Mouse (Mus musculus) frontal cortex, postnatal 10 days (tissue): ENCODE measurements around the gene Ccnjl.

Experiments used
- DNase-seq, 2 experiments: peaks; one replicate each; pipeline ENCODE4 v3.0.0; 2022; ENCODE audit warnings: low spot score in 2 of 2, mixed read lengths in 1 of 2

Gene Ccnjl

DNA sequence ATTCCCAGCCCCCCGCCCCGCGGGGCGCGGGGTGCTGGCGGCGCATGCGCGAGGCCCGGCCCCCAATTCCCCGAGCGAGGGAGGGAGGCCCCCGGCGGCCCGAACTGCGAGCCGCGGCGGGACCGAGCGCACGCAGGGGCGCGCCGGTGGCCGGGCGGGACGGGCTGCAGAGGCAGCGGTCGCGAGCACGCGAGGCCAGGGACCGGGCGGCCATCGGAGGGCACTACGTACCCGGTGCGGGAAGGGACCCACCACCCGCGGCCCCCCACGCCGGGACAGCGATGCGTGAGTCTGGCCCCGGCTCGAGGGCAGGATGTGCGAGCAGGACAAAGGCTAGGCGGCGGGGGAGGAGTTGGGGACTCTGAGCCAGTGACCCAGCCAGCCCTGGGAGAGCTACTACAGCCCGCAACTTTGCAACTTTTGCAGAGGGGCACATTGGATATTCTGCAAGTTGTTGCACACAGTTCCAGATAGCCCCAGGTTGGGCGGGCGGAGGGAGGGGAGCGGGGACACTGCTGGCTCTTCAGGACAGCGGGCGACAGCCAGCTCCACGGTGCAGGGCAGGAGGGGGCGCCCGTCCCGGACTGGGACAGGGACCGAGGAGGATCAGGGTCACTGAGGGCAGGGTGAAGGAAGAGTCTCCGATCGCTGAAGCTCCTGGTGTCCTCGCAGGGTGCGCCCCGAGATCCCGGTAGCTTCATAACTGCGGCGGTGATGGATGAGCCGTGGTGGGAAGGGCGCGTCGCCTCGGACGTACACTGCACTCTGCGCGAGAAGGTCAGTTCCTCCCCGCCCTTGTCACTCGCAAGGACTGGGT is at the start of gene Ccnjl:
Gene Ccnjl, plus strand, starts transcription at position 102 of the 817 bp plus-strand sequence.
- peak; percentile 21 to 59 for DNase-seq

DNA sequence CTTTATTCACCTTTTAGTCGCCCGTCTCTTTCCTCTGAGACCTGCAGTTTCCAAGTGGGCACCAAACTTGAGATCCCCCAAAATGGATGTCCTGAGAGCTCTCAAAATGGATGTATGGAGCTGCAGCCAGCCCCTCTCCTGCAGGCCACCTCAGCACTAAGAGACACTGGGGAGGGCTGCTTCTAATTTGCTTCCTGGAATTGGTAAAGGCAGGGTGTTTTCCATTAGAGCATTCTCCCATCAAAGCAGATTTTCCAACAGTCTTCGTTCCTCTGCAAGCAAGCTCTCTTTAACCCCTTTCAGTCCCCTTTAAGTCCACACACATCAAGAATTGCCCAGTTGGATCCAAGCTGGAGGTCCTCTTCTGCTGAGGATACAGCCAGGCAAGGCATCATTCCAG is 49.2 kb upstream of the Ccnjl start:
- DNase-seq, result no peak

DNA sequence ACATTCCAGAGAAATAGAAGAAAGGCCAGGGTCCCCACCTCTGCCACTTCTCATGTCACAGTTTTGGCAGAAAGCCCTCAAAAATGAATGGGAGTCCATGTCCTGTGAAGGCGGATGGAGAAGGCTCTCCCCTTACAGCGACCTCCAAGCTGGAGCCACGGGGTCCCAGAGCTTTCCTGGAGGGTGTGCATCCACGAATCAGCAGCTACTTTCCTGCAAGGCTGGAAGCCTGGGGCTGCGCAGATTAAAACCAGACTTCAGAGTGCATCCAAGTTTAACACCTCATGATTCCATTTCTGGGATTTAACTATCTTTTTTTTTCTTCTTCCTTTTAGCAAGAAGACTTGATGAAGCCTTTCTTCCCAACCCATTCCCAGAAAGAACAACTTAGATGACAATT is 48.0 kb upstream of the Ccnjl start:
- DNase-seq, result no peak

DNA sequence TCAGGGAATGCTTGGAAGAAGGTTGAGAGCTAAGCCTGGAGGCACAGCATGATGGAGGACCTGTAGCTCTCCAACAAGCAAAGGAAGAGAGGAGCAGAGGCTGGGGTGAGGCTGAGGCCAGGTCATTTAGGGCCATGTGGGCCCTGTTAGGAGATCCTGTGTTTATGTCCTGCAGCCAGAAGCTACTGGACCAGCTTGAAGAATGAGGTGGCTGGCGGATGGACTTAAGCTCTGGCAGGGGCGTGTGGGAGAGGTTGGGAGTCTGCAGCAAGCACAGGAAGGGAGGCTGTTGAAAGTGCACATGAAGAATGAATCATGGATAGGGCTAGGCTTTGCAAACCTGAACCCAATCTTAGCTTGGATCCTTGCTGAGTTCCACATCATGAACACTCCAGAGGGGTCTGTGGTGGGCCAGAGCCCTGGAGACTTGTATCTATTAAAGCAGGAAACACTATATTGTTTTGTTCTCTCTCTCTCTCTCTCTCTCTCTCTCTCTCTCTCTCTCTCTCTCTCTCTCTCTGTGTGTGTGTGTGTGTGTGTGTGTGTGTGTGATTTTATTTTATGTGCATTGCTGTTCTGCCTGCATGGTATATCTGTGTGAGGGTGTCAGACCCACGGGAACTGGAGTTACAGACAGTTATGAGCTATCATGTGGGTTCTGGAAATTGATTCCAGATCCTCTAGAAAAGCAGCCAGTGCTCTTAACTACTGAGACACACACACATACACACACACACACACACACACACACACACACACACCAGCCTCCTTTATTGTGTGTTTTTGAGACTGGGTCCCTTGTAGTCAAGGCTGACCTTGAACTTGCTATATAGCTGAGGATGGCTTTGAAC is 46.7 kb upstream of the Ccnjl start:
- no peak for DNase-seq

DNA sequence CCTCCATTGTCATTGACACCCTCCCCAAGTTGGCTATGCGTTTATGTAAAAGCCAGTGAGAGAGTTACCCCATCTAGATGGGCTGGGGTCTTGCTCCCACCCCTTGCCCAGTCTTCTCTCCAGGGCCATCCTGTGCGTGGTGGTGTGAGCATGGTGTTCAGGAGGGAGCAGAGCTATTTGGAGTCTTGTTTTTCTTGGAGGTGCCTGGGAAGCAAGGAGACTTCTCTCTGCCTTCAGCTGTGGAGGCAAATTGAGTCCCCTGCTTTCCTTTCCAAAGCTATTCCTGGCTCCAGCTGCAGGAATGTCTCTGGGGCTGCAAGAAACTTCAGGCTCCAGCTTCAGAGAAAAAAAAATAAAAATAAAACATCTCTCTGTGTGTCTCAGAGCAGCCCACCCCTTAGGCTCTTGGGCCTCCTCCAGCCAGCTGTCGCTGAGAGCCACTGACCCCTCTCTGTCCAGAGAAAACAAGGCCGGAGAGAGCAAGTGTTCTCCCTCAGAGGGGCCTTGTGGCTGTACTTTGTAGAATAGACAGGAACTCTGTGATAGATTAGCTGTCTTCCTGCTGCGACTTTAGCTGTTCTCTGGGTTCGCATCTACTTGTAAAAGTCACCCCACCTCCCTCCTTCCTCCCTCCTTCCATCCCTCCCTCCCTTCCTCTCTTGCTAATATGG is 45.3 kb upstream of the Ccnjl start:
- no peak for DNase-seq

DNA sequence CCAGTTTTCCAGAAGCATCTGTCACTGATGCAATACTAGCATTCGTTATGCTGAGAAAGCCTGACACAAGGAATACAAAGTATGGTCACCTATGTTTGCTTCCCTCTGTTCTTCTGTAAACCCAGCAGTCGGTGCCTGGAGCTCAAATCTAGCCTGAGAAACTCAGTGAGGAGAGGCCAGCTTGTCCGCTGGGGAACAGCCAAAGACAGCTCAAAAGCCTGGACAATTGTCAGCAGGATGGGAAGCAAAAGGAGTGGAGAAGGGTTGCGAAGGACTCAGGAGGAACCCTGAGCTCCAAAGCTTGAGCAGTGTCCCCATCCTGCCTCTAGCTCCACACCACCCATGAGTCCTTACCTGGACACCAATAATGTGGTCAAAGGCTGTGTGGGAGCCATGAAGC is 44.5 kb upstream of the Ccnjl start:
- DNase-seq, result no peak

DNA sequence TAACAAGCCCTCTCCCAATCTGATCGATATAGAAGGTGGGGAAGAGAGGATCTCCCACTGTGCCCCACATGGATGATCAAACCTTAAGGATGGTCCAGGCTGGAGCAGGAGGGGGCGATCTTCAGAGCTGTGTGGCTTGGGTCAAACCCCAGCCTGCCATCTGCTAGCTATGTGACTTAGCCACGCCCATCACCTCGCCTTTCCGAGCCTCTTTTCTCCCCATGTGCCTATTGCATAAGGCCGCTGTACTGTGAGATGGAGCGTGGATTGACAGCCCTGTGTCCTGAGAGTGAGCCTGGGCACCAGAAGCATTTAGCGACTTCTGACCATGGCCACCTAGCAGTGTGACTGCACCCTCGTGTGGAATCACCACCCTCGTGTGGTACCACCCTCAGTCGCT is 43.9 kb upstream of the Ccnjl start:
- no peak for DNase-seq

DNA sequence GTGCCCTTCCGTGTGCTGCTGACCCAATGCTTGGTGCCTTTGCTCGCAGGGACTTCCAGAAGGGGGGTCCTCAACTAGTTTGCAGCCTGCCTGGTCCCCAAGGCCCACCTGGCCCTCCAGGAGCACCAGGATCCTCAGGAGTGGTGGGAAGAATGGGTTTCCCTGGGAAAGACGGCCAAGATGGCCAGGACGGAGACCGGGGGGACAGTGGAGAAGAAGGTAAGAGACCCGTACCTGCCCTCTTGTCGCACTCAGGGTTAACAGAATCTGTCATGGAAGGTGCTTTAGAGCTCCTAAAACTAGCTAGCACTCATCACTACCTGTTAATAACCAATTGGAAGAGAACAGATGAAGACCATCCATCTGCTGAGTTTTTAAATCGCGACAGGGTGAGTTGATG is 42.7 kb upstream of the Ccnjl start:
- no peak for DNase-seq

DNA sequence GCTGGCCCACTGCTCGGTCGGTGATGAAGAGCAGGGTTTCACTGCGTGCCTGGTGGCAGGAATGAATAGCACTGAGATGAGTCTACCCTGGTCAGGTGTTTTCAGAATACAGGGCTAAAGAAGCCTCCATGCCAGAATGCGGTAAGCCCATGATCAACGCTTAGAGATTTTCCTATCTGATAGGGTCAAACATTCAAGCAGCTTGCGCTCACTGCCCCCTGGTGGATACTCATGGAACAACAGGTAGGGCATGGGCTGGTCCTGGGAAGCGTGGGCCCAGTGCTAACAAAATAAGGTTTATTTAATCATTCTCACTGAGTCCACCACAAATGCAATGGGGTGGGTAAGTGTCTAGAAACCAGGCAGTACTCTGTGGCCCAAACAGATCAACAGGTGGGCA is 35.9 kb upstream of the Ccnjl start:
- DNase-seq, result peak in 1 of 2 experiments; percentile 68

DNA sequence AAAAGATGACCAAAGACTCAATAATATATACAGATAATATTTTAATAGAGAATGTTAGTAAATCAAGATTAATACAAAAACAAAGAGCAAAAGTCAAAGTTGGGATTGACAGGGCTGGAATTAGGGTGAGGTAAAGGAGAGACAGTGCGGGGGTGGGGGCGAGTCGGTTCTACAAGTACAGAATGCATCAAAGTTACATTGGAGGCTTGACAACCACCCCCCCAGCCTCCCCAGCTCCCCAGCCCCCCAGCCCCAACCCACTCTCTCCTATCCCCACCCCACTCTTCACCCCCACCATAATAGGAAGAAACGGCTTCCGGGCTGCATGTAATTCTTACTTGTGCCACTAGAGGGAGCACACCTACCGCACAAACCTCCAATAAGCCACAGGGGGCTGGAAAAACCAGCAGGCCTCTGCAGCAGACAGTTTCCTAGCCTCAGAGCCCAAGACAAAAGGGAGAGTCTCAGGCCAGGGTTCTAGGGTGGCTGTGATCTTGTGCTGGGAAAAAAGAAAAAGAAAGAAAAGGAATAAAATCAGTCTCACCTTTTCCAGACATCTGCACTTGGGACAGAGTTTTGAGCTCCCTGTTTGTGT is 34.7 kb upstream of the Ccnjl start:
- DNase-seq, result peak in 1 of 2 experiments; percentile 74

DNA sequence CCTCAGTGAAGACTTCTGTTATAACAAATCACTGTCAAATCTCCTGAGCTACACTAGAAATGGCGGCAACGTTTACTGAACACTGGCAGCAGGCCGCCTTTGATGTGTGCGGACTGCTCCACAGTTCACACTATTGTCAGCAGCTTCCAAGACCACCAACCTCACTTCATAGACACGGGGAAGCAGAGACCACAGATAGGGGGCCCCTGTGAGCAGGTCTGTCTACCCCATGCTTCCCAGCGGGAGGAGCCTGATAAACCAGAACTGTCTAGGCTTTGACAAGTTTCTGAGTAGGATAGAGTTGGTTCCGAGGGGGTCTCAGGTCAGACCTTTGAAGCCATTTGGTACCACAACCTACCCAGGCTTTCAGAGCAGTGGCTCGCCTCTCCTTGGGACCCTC is 33.5 kb upstream of the Ccnjl start:
- no peak for DNase-seq

DNA sequence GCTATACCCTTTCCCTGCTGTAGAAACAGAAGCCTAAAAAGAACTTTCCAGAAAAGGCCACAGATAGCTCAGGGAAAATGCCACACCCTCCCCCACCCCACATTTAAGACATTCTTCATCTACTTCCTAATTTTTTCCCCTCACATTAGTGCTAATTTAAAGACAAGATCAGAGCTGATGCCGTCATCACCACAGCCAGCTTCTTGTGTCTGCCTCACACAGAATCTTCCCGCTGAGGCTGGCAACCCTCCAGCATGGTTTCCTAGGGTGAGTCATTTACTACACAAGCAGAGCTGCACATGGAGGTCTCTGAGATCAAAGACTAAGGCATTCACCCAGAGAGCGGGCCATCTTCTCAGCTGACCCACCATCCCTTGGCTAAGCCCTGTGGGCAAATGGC is 33.1 kb upstream of the Ccnjl start:
- DNase-seq, result peak in 1 of 2 experiments; percentile 52

DNA sequence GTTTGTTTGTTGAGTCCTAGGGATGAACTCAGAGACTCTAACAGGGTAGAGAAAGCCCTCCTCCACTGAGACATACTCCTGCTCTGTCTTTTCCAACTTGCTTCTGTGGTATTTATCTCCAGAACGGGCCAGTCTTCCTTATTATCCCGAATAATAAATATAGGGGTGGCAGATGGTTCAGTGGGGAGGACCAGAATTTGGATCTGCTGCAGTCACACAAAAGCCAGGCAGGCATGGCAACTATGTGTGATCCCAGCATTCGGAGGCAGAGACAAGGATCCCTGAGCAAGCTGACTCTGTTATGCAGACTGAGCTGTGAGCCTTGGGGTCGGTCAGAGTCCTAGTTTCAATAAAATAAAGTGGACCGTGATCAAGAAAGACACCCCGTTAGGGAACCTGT is 27.3 kb upstream of the Ccnjl start:
- no peak for DNase-seq

DNA sequence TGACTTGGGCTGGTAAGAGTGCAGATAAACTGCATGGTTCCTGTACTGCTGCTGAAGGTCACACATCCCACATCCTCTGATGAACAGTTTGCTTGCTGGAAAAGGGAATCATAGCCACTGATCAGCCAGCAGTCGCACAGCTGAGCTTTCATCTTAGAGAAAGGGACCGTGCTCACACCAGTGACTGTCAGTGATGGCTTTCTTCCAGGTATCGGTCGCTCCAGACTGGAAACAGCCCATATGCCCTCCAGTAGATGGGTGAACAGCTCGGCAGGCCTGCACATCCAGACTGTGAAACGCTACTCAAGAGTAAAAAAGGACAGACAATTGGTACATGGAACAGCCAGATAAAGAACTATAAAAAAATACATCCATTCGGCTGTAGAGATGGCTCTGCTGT is 23.4 kb upstream of the Ccnjl start:
- no peak for DNase-seq

DNA sequence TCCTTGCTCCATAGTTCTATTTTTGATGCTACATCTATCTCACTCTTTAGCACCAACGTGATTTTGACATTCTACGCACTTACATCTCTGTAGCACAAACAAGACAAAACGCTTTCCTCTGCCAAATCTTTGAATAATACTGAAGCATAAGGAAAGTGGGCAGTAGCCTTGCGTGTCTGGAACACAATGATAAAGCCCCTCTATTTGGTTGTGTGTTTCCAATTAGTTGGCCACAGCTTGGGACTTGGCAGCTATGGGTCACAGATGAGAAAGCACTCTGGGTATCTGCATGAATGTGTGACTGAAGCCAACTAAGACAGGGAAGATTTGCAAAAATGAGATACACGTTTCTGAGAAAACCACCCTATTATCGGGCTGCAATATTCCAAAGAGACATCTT is 20.6 kb upstream of the Ccnjl start:
- no peak for DNase-seq

DNA sequence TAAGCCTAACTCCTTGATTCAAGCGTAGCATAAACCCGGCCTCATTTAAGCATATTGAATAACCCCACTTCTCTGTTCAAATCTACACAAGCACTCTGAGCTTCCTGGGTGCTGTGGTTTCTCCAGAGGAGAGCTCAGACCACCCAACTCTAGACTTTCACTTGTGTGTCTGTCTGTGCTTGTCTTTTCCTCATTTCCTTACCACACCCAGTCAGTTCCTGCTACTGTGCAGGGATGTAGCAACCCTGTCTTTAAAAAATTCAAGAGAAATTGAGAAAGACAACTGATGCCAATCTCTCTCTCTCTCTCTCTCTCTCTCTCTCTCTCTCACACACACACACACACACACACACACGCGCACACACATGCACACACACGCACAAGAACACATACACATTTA is 18.7 kb upstream of the Ccnjl start:
- no peak for DNase-seq

DNA sequence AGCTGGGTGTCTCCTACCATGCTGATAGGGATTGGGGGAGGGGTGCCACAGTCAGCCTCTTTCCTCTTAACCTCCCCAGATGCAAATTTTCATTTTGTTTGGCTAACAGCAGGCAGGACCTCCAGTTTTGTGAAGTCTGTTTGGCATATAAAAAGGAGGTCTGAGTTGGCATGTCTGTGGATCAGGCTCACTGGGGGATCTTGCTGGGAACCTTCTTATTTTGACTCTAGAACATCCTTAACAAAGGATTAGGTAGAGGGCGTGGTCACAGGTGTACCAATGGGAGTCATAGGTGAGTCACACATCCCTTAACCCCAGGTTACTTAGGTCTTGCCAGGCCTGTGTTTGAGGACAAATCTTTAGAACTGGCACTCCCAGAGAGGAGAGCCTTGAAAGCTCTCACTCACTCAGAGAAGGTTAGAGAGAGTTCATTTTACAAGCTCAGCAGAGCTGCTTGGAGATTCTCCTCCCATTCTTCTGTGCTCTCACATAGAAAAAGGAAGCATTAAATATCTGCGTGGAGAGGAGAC is 15.9 kb upstream of the Ccnjl start:
- no peak for DNase-seq

DNA sequence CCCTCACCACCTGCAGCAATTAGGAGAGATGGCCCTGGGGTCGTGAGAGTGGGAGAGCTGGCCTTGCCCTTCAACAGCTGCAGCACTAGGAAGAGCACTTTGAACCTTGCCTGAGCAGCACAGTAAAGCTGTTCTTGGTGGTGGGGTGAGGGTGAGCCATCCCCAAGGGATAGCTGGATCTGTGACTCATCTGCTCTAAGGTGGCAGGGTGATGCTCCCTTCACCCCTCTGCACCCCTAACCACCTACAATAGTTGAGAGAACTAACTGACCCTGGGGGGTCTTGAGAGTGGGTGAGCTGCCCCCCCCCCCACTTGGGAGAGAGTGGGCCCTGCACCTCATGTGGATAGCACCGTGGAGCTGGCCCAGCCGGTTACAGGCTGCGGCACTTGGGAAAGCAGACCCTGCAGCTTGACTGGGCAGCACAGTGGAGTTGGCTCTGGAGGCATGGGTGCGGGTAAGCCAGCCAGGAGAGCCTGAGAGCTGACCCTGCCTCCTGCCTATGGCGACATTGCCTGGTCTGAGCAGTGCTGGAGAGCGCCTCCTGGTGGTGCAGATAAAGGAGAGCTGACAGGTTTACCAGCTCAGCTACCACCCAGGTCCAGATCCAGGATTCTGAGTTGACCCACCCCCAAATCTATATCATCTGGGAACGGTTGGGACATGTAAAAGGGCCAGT is 12.1 kb upstream of the Ccnjl start:
- DNase-seq, result peak in 1 of 2 experiments; percentile 20

DNA sequence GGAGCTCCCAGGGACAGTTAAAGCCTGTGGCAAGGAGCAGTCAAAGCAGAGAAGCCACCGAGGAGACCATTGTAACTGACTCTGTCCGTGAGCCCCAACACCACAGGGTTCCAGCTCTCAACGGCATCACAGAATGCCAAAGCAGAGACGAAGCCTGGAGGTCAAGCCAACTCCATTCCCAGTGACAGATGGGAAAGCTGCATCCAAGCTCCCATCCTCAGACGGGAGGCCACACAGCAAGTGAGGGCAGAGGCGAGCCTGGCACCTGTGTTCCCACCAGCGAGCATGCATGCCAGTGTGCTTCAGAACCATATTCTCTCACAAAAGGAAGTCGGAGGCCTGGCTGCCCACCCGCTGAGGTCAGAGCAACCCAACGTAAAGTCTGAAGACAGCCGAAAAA is 10.9 kb upstream of the Ccnjl start:
- no peak for DNase-seq

DNA sequence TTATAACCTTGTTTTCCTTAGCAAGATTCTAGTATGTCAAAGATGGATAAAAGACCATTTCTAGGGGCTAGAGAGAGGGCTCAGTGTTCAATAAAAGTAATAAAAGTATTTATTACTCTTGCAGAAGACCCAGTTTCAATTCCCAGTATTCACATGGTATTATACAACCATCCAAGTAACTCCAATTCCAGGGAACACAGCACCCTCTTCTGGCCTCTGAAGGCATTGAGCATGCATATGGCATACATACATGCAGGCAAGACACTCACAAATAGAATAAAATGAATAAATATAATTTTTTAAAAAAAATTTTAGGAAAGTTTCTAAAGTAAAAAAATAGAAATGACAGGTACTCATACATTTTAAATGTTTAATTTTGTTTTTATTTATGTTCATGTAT is 10.5 kb upstream of the Ccnjl start:
- no peak for DNase-seq

DNA sequence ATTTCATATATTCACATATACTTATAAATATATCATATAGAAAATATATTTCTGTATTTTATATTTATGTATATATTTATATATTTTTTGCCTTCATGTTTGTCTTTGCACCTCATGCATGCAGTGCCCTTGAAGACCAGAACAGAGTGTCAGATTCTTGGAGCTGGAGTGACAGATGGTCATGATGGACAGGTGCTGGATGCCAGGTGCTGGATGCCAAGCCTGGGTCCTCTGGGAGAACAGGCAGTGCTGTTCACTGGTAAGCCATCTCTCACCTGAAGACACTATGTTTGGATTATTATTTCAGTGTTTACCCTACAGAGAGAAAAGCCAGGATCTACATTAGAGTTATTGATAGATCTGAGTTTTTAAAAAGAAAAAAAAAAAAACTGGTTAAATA is 9.8 kb upstream of the Ccnjl start:
- DNase-seq, result no peak
